Mouse (Mus musculus) intestine, embryonic 14.5 days (tissue): ENCODE measurements around the gene Dlx6. TPM values are rescaled to one million over a fixed set of nuclear protein-coding genes. Genes with fewer than 3 reads are reported as not detected.

Experiments used
- ATAC-seq: fragments of 200-750 bp; cut with Nextera tagmentation; replicated peaks from 2 replicates; pipeline ENCODE4 v1.8.0; 2017; ENCODE audit warnings: low read depth, moderate number of reproducible peaks, moderate TSS enrichment, moderate library complexity; ENCODE audit not compliant: low FRiP score, low TSS enrichment
- DNase-seq: peaks from one replicate; pipeline ENCODE4 v3.0.0-alpha.2; 2018; ENCODE audit warnings: low spot score
- H3K27ac ChIP-seq: fragments of 300-500 bp; sonication (generic); 2 replicates; pipeline ENCODE4 v1.5.1; 2014; ENCODE audit warnings: low read depth, mild to moderate bottlenecking, control low read depth
- H3K27me3 ChIP-seq: fragments of 300-500 bp; sonication (generic); replicated peaks from 2 replicates; pipeline ENCODE4 v1.6.1; 2014; ENCODE audit warnings: low read length, control low read depth; ENCODE audit not compliant: control insufficient read depth, insufficient read depth
- H3K36me3 ChIP-seq: fragments of 300-500 bp; sonication (generic); 2 replicates; pipeline ENCODE4 v1.6.1; 2014; ENCODE audit warnings: low read length, control low read depth; ENCODE audit not compliant: control insufficient read depth, insufficient read depth
- H3K4me1 ChIP-seq: fragments of 300-500 bp; sonication (generic); replicated peaks from 2 replicates; pipeline ENCODE4 v1.6.1; 2014; ENCODE audit warnings: low read length, control low read depth, mixed read lengths; ENCODE audit not compliant: control insufficient read depth, insufficient read depth
- H3K4me2 ChIP-seq: fragments of 300-500 bp; sonication (generic); 2 replicates; pipeline ENCODE4 v1.6.1; 2014; ENCODE audit warnings: low read length
- H3K4me3 ChIP-seq: fragments of 300-500 bp; sonication (generic); 2 replicates; pipeline ENCODE4 v1.5.1; 2014; ENCODE audit warnings: low read depth, low read length, control low read depth, mixed read lengths
- H3K9ac ChIP-seq: fragments of 300-500 bp; sonication (generic); 2 replicates; pipeline ENCODE4 v1.6.1; 2014; ENCODE audit warnings: mild to moderate bottlenecking, low read length
- H3K9me3 ChIP-seq: fragments of 300-500 bp; sonication (generic); 2 replicates; pipeline ENCODE4 v1.6.1; 2016; ENCODE audit warnings: low read length, control low read depth; ENCODE audit not compliant: control insufficient read depth
- WGBS: fragments of 180-500 bp; shearing (Covaris S2); extraction: QIAGEN DNeasy Blood & Tissue Kit; methylation state at CpG from one replicate; pipeline ENCODE4 v1.1.7; 2014; 5-methylcytosine and 5-hydroxymethylcytosine counted together
- polyA plus RNA-seq: library from polyadenylated mRNA; unstranded; fragments of >200 nt; fragmentation: Nextera tagmentation; extraction: Ambion mirVana; gene quantifications from 2 replicates; pipeline ENCODE4 v1.2.1, GENCODE M21; 2014

The Dlx6 gene
- polyA plus RNA-seq, 1 experiment from 2014 or later, result not detected

DNA sequence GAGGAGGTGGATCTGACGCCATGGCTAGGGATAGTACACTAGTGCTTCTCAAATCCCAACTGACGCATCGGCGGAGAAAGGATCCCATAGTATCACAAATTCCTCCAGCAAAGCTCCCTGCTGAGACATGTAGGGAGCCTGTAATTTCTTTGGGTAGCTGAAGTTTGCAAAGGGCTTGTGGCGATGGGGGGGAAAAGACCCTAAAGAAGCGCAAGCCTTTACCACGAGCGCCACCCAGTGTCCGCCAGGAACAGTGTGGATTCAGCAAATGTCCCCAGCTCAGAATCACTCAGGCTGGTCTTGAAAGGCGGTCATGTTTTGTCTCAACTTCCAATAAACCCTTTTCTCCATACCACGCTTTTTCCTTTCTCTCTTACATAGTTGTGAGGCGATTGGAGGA, 21.8 kb downstream of the Dlx6 start:
- WGBS, result 3% methylated on average over 12 of the region's 12 CpGs
- Histone ChIP-seq H3K9ac (no peak overlapping the region), H3K4me2 (no peak overlapping the region), H3K4me3 (no peak overlapping the region), H3K9me3 (no peaks in the 10 kb centered on the region), H3K27ac (no peak overlapping the region), H3K27me3 (peaks cover 58% of the 10 kb centered on the region), H3K36me3 (no peaks in the 10 kb centered on the region), H3K4me1 (peaks cover 7% of the 10 kb centered on the region)
- DNase-seq (peak; percentile 87), ATAC-seq (no peak)

DNA sequence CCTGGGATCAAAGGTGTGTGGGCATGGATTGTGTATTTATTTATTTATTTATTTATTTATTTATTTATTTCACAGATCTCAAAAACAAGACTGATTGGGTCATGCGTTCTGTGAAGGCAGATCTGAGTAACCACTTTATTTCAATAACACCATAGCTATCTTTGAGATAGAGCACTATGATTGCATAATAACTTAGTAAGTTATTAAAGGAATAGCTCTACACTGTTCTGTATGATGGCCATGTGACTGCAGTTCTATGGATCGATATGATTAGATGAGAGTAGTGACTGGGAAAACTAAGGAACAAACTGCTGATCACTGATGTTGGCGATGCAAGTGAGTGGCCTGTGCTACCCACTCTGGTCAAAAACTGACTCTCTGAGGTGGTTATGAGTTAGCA, 23.1 kb downstream of the Dlx6 start:
- DNase-seq (no peak), ATAC-seq (no peak)
- Histone ChIP-seq H3K27ac (no peak overlapping the region), H3K4me1 (peaks cover 3% of the 10 kb centered on the region), H3K4me2 (no peak overlapping the region), H3K4me3 (no peak overlapping the region), H3K9ac (no peak overlapping the region), H3K27me3 (peaks cover 49% of the 10 kb centered on the region), H3K9me3 (no peaks in the 10 kb centered on the region), H3K36me3 (no peaks in the 10 kb centered on the region)
- 87% methylated on average over 3 of the region's 3 CpGs for WGBS

DNA sequence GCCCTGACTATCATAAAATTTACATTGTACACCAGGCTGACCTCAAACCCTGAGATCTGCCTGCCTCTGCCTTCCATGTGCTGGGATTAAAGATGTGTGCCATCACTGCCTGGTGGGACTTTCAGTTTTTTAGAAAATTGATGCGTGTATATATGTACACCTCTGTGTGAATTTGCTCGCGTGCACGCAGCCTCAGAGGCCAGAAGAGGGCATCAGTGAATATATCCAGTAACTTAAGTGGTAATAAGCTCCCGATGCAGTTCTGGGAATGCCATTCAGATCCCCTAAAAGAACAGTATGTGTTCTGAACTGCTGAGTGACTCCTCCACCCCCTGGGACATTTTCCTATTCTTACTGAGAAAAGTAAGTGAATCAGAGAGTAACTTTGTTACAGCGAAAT, 26.9 kb downstream of the Dlx6 start:
- DNase-seq, result no peak
- no peaks in the 10 kb centered on the region for H3K9me3 ChIP-seq
- peaks cover 22% of the 10 kb centered on the region for H3K27me3 ChIP-seq
- H3K9ac ChIP-seq, result no peak overlapping the region
- no peak for ATAC-seq
- H3K27ac ChIP-seq, result no peak overlapping the region
- 64% methylated on average over 6 of the region's 6 CpGs for WGBS
- H3K4me3 ChIP-seq, result no peak overlapping the region
- no peak overlapping the region for H3K4me2 ChIP-seq
- H3K4me1 ChIP-seq, result no peaks in the 10 kb centered on the region
- H3K36me3 ChIP-seq, result no peaks in the 10 kb centered on the region

DNA sequence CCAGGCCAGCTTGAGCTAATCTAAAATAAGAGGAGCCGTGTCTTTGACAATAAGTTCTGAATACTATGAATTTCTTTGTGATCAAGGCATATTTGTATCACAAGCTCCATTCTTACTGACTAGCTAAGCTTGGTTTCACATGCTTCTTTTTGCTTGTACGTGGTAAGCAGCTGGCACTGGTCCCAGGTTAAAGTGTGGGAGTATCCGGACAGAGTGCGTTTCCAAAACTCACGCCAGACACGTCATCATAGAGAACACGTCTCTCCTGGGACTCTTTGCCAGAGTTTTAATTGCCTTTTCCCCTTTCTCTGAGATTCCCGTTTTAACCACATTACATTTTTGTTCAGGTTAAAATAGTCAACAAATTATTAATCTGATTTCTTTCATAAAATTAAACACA, 46.5 kb downstream of the Dlx6 start:
- ATAC-seq (no peak), DNase-seq (no peak)
- Histone ChIP-seq H3K27me3 (no peaks in the 10 kb centered on the region), H3K36me3 (no peaks in the 10 kb centered on the region), H3K9me3 (no peaks in the 10 kb centered on the region), H3K4me3 (no peak overlapping the region), H3K4me1 (no peaks in the 10 kb centered on the region), H3K9ac (no peak overlapping the region), H3K4me2 (no peak overlapping the region), H3K27ac (no peak overlapping the region)
- WGBS, result 70% methylated on average over 8 of the region's 8 CpGs

DNA sequence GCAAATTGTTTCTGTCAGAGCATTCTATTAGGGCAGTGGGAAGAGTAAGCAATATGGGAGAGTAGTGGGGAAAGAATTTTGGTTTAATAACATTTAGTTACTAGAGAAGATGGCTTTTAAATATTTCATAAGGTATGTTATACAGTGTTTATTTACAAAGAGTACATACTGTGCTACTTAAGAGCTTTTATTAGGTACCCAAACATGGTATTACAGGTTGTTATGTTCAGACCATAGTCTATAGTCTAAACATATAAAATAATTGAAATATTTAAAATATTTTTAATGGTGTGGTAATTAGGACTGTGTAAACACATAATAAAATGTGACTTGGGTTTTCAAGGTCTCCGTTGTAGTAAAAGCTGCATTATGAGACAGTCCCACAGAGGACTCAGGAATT, 51.2 kb downstream of the Dlx6 start:
- no peak overlapping the region for H3K27ac ChIP-seq
- 70% methylated on average over 1 of the region's 1 CpGs for WGBS
- H3K4me3 ChIP-seq, result no peak overlapping the region
- no peak overlapping the region for H3K9ac ChIP-seq
- no peaks in the 10 kb centered on the region for H3K27me3 ChIP-seq
- no peak overlapping the region for H3K4me2 ChIP-seq
- H3K9me3 ChIP-seq, result no peaks in the 10 kb centered on the region
- ATAC-seq, result no peak
- no peaks in the 10 kb centered on the region for H3K36me3 ChIP-seq
- DNase-seq, result no peak
- H3K4me1 ChIP-seq, result no peaks in the 10 kb centered on the region

DNA sequence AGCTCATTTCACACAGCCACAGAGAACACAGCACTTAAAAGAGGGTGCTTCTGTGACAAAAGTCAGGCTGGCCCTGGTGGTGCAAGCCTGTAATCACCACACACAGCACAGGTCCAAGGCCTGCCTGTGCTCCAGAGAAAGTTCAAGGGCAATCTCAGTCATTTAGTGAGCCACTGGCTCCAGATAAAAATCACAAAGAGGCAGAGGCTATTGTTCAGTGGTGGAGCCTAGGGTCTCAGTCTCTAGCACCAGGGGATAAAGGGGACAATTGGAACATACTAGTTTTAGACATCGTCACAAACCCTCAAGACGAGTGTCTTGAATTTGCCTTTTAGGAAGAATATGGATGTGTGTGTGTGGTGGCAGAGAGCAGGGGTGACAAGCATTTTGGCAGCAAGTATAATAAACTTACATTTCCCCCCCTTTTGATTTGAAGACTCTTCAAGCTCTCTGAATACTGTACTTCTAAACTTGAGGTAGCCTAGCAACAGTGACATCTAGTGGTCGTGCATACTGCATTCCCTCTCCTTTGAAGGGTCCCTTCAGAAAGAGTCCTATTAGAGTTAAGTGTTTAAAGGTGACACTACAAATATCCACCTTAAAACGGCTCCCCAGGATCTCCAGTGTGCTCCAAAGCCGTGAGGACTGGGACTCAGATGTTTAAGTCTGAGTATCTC, 51.9 kb downstream of the Dlx6 start:
- ATAC-seq, result 0 out of 2 replicates have a peak, but pooled peaks have one; percentile 60
- no peaks in the 10 kb centered on the region for H3K27me3 ChIP-seq

DNA sequence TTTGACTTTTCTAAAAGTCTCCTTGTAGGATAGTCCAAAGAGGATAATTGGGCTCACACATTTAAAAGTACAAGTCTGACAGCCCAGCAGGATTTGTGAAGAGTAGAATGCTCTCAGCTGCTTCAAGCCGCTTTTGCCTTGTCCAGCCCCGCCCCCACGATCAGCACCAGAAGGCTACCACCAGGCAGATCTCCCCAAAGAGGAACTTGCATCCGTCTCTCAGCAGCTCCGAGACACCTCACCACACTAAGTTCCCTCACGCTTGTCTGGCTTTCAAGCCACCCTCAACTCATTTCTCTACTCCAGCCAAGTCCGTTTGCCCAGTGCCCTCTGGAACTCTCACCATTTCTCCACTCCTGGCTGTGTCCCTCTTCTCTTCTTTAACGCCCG, 52.4 kb downstream of the Dlx6 start:
- 62% methylated on average over 9 of the region's 9 CpGs for WGBS
- no peak overlapping the region for H3K4me2 ChIP-seq
- H3K9me3 ChIP-seq, result no peaks in the 10 kb centered on the region
- no peaks in the 10 kb centered on the region for H3K27me3 ChIP-seq
- DNase-seq (no peak), ATAC-seq (no peak)
- no peaks in the 10 kb centered on the region for H3K36me3 ChIP-seq
- no peak overlapping the region for H3K9ac ChIP-seq
- no peaks in the 10 kb centered on the region for H3K4me1 ChIP-seq
- H3K4me3 ChIP-seq, result no peak overlapping the region
- no peak overlapping the region for H3K27ac ChIP-seq

More for the DNA sequence above, 51.9 kb downstream of the Dlx6 start:
- Histone ChIP-seq H3K4me2 (no peak overlapping the region), H3K27ac (no peak overlapping the region), H3K4me3 (no peak overlapping the region), H3K9me3 (no peaks in the 10 kb centered on the region), H3K36me3 (no peaks in the 10 kb centered on the region), H3K9ac (no peak overlapping the region), H3K4me1 (no peaks in the 10 kb centered on the region)
- DNase-seq, result peak; percentile 62
- WGBS, result 42% methylated on average over 5 of the region's 5 CpGs

DNA sequence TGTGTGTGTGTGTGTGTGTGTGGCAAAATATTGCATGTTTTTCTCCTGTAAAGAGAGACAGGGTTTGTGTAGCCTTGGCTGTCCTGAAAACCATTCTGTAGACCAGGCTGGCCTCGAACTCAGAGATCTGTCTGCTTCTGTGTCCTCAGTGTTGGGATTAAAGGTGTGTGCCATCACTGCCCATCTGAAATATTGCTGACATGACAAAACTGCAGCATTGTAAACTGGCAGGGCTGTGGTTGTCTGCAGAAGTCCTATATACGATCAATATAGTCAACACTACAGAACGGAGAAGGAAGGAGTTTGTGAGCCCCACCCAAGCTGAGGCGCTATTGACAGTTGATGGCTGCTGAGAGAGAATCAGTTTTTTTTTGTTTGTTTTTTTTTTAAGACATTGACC, 54.2 kb downstream of the Dlx6 start:
- WGBS, result 88% methylated on average over 4 of the region's 4 CpGs
- Histone ChIP-seq H3K36me3 (no peaks in the 10 kb centered on the region), H3K4me3 (no peak overlapping the region), H3K27ac (no peak overlapping the region), H3K4me1 (no peaks in the 10 kb centered on the region), H3K27me3 (no peaks in the 10 kb centered on the region), H3K4me2 (no peak overlapping the region), H3K9ac (no peak overlapping the region), H3K9me3 (no peaks in the 10 kb centered on the region)
- ATAC-seq (no peak), DNase-seq (no peak)
